Mouse (Mus musculus): ENCODE data around the gene Gm21969. TPM values are rescaled to one million over a fixed set of nuclear protein-coding genes. Genes with fewer than 3 reads are reported as not detected.

Gene Gm21969
- polyA plus RNA-seq, 1 experiment: not detected

DNA sequence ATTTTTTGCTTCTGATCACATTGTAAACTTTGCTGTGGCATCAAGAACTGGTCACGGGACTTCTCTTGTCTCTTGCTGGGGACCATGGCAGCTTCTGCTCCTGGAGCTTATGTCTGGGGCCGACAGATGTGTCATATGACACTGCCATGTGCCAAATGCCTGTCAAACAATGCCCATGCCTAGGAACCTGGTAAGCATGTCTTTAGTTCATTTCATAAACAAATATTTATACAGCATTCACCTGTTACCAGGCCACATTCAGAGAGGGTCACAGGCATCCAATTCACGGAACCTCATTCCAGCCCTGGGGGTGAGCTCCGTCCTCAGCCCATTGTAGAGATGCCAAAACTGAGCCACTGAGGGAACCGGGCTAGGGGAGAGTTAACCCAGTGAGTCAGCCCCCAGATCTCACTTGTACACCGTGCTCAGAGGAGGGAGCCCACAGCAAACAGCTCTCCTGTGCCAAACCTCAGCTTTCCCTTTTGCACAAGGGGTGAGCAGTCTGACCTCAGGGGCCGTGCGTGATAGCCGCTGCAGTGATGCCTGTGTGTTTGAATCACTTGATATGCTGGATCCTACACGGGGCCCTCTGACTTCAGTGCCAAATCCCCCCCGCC lies 19.2 kb upstream of the Gm21969 start:
- Histone ChIP-seq H3K4me1 (ENCODE audit: control insufficient read depth, insufficient read depth, low read length) (peaks cover 35% of the 10 kb centered on the region), H3K4me3 (replicated peaks; ENCODE audit: extremely low read depth, low read depth, low read length) (no peak overlapping the region)
- TF ChIP-seq POLR2A (IDR thresholded peaks at IDR 0.05; ENCODE audit: borderline replicate concordance, extremely low read depth, low read depth, low read length) (no peak), CTCF (IDR thresholded peaks at IDR 0.05; ENCODE audit: insufficient read depth, low read length) (no peak)
- WGBS: 69% methylated on average over 11 of the region's 11 CpGs
- DNase-seq: no peak

DNA sequence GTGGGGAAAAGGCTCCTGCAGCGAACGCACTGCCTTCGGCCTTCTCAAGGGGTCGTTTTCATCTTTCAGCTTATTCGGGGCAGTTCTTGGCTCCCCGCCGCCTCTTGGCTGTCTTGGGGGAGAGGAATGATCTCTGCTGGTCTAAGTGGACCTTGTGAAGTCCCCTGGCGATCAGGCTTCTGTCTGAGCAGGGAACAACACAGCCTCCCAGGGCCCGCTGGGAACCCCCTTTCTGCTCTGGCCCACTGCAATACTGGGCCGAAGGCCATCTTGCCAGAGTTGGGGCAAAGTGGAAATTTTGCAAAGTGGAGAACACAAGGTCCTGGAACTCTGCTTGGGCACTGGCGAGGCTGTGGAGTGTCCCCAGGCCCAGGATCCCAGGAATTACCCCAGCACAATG lies 18.3 kb upstream of the Gm21969 start:
- WGBS: 75% methylated on average over 11 of the region's 11 CpGs
- TF ChIP-seq POLR2A (IDR thresholded peaks at IDR 0.05; ENCODE audit: borderline replicate concordance, extremely low read depth, low read depth, low read length): no peak
- no peak for TF ChIP-seq CTCF (IDR thresholded peaks at IDR 0.05; ENCODE audit: insufficient read depth, low read length)
- DNase-seq: no peak
- no peak overlapping the region for H3K4me3 ChIP-seq (replicated peaks; ENCODE audit: extremely low read depth, low read depth, low read length)
- peaks cover 32% of the 10 kb centered on the region for H3K4me1 ChIP-seq (ENCODE audit: control insufficient read depth, insufficient read depth, low read length)

DNA sequence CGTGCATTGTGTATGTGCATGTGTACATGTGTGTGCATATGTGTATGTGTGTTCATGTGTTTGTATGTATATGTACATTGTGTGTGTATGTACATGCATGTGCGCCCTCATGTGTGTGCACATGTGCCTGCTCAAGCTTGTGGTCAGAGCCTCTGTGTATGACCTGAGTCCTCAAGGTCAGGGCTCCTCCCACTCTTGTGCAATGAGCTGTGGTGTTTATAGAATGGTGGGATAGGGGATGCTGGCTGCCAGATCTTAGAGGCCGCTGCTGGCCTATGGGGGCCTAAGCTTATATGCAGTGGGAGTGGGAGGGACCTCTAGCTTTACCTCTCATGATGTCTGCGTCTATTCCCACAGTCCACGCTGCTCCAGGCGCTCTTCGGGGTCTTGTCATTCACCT lies 17.3 kb upstream of the Gm21969 start:
- no peak overlapping the region for H3K4me3 ChIP-seq (replicated peaks; ENCODE audit: extremely low read depth, low read depth, low read length)
- TF ChIP-seq CTCF (IDR thresholded peaks at IDR 0.05; ENCODE audit: insufficient read depth, low read length): no peak
- TF ChIP-seq POLR2A (IDR thresholded peaks at IDR 0.05; ENCODE audit: borderline replicate concordance, extremely low read depth, low read depth, low read length): no peak
- peaks cover 27% of the 10 kb centered on the region for H3K4me1 ChIP-seq (ENCODE audit: control insufficient read depth, insufficient read depth, low read length)
- 80% methylated on average over 7 of the region's 7 CpGs for WGBS
- DNase-seq: no peak

DNA sequence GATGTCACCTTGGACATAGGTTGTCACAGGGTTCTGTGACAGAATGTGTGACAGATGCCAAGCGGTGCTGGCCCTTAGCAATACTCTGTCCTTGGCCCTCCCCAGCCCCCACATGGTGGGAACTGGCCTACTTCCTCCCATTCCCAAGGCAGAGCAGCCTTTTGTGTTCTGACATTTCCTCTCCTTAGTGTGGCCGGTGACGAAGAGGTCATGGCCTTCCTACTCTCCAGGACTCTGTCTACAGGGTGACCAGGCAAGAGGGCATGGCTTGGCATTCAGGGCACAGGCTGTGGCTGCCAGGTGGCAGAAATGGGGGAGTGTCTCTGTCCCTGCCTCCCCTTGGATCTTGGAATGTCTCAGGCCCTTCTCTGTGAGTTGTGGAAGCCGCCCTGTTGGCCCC lies 15.6 kb upstream of the Gm21969 start:
- Histone ChIP-seq H3K4me3 (replicated peaks; ENCODE audit: extremely low read depth, low read depth, low read length) (no peak overlapping the region), H3K4me1 (ENCODE audit: control insufficient read depth, insufficient read depth, low read length) (peaks cover 12% of the 10 kb centered on the region)
- DNase-seq: no peak
- TF ChIP-seq POLR2A (IDR thresholded peaks at IDR 0.05; ENCODE audit: borderline replicate concordance, extremely low read depth, low read depth, low read length) (no peak), CTCF (IDR thresholded peaks at IDR 0.05; ENCODE audit: insufficient read depth, low read length) (no peak)
- WGBS: 41% methylated on average over 4 of the region's 4 CpGs

- Histone ChIP-seq H3K4me3 (replicated peaks; ENCODE audit: extremely low read depth, low read depth, low read length) (no peak overlapping the region), H3K4me1 (ENCODE audit: control insufficient read depth, insufficient read depth, low read length) (peaks cover 10% of the 10 kb centered on the region)
- DNase-seq: no peak
- TF ChIP-seq CTCF (IDR thresholded peaks at IDR 0.05; ENCODE audit: insufficient read depth, low read length) (no peak), POLR2A (IDR thresholded peaks at IDR 0.05; ENCODE audit: borderline replicate concordance, extremely low read depth, low read depth, low read length) (no peak)
- 69% methylated on average over 4 of the region's 4 CpGs for WGBS
These were observed 15.2 kb upstream of the Gm21969 start for GRCm38 (mm10) chr4:139587773-139588172.

DNA sequence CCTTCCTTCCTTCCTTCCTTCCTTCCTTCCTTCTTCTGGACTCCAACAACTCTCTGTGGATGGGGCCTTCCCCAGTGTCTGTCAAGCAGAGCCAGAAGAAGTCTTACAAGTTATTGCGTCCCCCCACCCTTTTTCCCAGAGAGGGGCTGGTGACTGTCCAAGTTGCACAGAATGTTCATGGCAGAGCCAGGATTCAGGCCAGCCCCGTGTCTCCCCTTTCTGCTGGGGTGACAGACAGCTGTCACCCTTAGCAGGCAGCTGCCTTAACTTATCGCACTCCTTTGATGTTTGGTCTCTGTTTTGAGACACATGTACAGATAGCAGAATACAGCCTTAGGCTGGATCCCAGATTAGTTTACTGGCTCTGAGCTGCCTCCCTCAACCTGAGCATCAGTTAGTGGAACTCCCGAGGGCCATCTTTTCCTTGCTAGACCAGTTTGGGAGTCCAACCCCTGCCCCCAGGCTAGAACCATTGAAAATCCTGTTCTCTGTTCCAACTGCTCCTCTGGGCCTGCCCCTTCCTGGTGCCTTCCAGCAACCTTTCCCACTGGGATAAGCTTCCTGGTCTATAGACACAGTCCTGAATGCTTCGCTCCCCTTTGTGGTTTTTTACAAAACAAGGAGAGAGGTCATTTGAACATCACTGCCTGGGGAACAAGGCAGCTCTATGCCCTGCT lies 13.5 kb upstream of the Gm21969 start:
- Histone ChIP-seq H3K4me1 (ENCODE audit: control insufficient read depth, insufficient read depth, low read length) (peaks cover 15% of the 10 kb centered on the region), H3K4me3 (replicated peaks; ENCODE audit: extremely low read depth, low read depth, low read length) (no peak overlapping the region)
- TF ChIP-seq POLR2A (IDR thresholded peaks at IDR 0.05; ENCODE audit: borderline replicate concordance, extremely low read depth, low read depth, low read length) (no peak), CTCF (IDR thresholded peaks at IDR 0.05; ENCODE audit: insufficient read depth, low read length) (no peak)
- WGBS: 69% methylated on average over 5 of the region's 5 CpGs
- DNase-seq: no peak

DNA sequence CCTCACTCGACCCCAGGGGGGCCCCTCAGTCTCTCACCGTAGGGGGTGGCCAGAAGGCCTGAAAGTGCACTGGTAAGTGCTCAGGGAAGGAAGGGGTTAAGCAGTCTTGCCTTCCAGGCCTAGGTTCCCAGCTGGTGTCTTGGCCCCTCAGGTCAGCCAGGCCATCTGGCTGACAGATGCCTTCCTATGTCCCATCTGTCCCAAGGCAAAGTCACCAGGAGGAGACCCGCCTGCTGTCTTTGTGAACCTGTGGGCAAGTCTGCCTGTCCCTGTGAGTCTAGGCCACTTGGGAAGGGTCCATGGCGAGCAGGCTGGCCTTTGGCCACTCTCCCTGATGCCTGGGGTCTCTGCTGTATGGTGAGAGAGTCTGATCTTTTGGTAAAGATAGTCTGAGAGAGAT lies 12.5 kb upstream of the Gm21969 start:
- Histone ChIP-seq H3K4me3 (replicated peaks; ENCODE audit: extremely low read depth, low read depth, low read length) (no peak overlapping the region), H3K4me1 (ENCODE audit: control insufficient read depth, insufficient read depth, low read length) (peaks cover 14% of the 10 kb centered on the region)
- no peak for DNase-seq
- no peak for TF ChIP-seq CTCF (IDR thresholded peaks at IDR 0.05; ENCODE audit: insufficient read depth, low read length)
- TF ChIP-seq POLR2A (IDR thresholded peaks at IDR 0.05; ENCODE audit: borderline replicate concordance, extremely low read depth, low read depth, low read length): no peak
- 67% methylated on average over 4 of the region's 4 CpGs for WGBS

DNA sequence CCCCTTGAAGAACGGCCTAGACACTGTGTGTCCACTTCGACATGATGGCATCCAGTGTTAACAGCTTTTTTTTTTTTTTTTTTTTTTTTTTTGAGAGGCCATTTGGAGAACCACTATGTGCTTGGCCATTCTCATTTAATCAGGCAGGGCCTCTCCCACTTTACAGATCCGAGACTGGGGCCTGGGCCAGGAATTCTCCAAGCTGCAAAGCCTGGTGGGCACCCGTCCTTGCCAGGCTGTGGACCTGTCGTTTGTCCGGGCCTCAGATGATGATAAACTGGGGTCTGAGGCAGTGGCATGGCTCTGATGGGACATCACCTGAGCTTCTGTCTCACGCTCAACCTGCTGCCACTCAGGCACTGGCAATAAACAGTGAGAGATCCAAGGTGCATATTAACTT lies 10.1 kb upstream of the Gm21969 start:
- 57% methylated on average over 7 of the region's 7 CpGs for WGBS
- no peak overlapping the region for H3K4me3 ChIP-seq (replicated peaks; ENCODE audit: extremely low read depth, low read depth, low read length)
- peaks cover 17% of the 10 kb centered on the region for H3K4me1 ChIP-seq (ENCODE audit: control insufficient read depth, insufficient read depth, low read length)

GRCm38 (mm10) chr4:139593383-139593782 lies 9.6 kb upstream of the Gm21969 start:
- H3K4me1 ChIP-seq (ENCODE audit: control insufficient read depth, insufficient read depth, low read length): peaks cover 20% of the 10 kb centered on the region
- no peak overlapping the region for H3K4me3 ChIP-seq (replicated peaks; ENCODE audit: extremely low read depth, low read depth, low read length)
- DNase-seq: no peak
- WGBS: 53% methylated on average over 6 of the region's 6 CpGs
- TF ChIP-seq CTCF (IDR thresholded peaks at IDR 0.05; ENCODE audit: insufficient read depth, low read length): no peak
- no peak for TF ChIP-seq POLR2A (IDR thresholded peaks at IDR 0.05; ENCODE audit: borderline replicate concordance, extremely low read depth, low read depth, low read length)

More for the DNA sequence above, 10.1 kb upstream of the Gm21969 start:
- no peak for DNase-seq
- no peak for TF ChIP-seq POLR2A (IDR thresholded peaks at IDR 0.05; ENCODE audit: borderline replicate concordance, extremely low read depth, low read depth, low read length)
- TF ChIP-seq CTCF (IDR thresholded peaks at IDR 0.05; ENCODE audit: insufficient read depth, low read length): no peak

DNA sequence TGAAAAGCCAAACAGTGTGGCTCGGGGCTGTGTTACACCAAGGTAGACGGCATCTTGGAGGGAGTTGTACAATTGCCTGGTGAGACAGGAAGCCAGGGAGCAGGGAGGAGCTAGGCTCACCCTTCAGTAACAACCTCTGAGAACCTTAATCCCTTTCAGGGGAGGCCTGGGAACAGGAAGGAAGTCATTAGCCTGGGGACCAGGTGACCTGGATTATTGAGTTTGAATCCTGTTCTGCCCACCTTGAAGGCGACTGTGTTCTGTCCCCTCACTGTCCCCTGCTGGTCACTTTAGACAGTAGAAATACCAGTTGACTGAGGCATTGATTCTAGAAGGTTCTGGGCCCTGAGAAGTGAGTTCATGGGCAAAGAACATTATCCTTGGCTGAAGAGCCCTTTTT lies 8.9 kb upstream of the Gm21969 start:
- TF ChIP-seq CTCF (IDR thresholded peaks at IDR 0.05; ENCODE audit: insufficient read depth, low read length) (peak; percentile 22; the same call in 1 of the 2 replicates), POLR2A (IDR thresholded peaks at IDR 0.05; ENCODE audit: borderline replicate concordance, extremely low read depth, low read depth, low read length) (no peak)
- DNase-seq: no peak

More for the DNA sequence above, 8.9 kb upstream of the Gm21969 start:
- WGBS: 41% methylated on average over 3 of the region's 3 CpGs
- H3K4me1 ChIP-seq (ENCODE audit: control insufficient read depth, insufficient read depth, low read length): peaks cover 22% of the 10 kb centered on the region
- no peak overlapping the region for H3K4me3 ChIP-seq (replicated peaks; ENCODE audit: extremely low read depth, low read depth, low read length)
